Mouse (Mus musculus) hindbrain, embryonic 10.5 days (tissue): ENCODE measurements around the gene Hyls1. TPM values are rescaled to one million over a fixed set of nuclear protein-coding genes. Genes with fewer than 3 reads are reported as not detected.

ENCODE experiments used
- DNase-seq: peaks from one replicate; pipeline ENCODE4 v3.0.0-alpha.2; 2017; ENCODE audit warnings: low spot score
- H3K27ac ChIP-seq: fragments of 300-500 bp; sonication (generic); 2 replicates; pipeline ENCODE4 v1.5.1; 2016; ENCODE audit warnings: mild to moderate bottlenecking, moderate library complexity
- H3K27me3 ChIP-seq: fragments of 300-500 bp; sonication (generic); 2 replicates; pipeline ENCODE4 v1.6.1; 2016; ENCODE audit warnings: mild to moderate bottlenecking; ENCODE audit not compliant: poor library complexity, insufficient read depth, severe bottlenecking
- H3K36me3 ChIP-seq: fragments of 300-500 bp; sonication (generic); 2 replicates; pipeline ENCODE4 v1.6.1; 2016; ENCODE audit warnings: mild to moderate bottlenecking, moderate library complexity
- H3K4me1 ChIP-seq: fragments of 300-500 bp; sonication (generic); replicated peaks from 2 replicates; pipeline ENCODE4 v1.6.1; 2016; ENCODE audit warnings: mild to moderate bottlenecking
- H3K4me3 ChIP-seq: fragments of 300-500 bp; sonication (generic); 2 replicates; pipeline ENCODE4 v1.5.1; 2016; ENCODE audit warnings: mild to moderate bottlenecking, moderate library complexity
- H3K9me3 ChIP-seq: fragments of 300-500 bp; sonication (generic); 2 replicates; pipeline ENCODE4 v1.6.1; 2016; ENCODE audit warnings: mild to moderate bottlenecking, moderate library complexity
- WGBS: fragments of 180-500 bp; shearing (Covaris S2); methylation state at CpG from one replicate; pipeline ENCODE4 v1.1.7; 2016; 5-methylcytosine and 5-hydroxymethylcytosine counted together
- polyA plus RNA-seq: library from polyadenylated mRNA; unstranded; fragments of >200 nt; fragmentation: Nextera tagmentation; extraction: Ambion mirVana; gene quantifications from 2 replicates; pipeline ENCODE4 v1.2.1, GENCODE M21; 2016

Hyls1 gene
- polyA plus RNA-seq, 1 experiment from 2014 or later, result 24.2 TPM

GRCm38 (mm10) chr9:35561076-35561475 lies 9.1 kb downstream of the Hyls1 start:
- WGBS, result 94% methylated on average over 11 of the region's 11 CpGs
- H3K27me3 ChIP-seq, result peaks cover 18% of the 10 kb centered on the region
- peaks cover 21% of the 10 kb centered on the region for H3K4me1 ChIP-seq
- no peak overlapping the region for H3K27ac ChIP-seq
- peaks cover 54% of the 10 kb centered on the region for H3K36me3 ChIP-seq
- no peak overlapping the region for H3K4me3 ChIP-seq
- no peak for DNase-seq
- H3K9me3 ChIP-seq, result no peaks in the 10 kb centered on the region

GRCm38 (mm10) chr9:35559009-35559890 lies 10.9 kb downstream of the Hyls1 start:
- peak; percentile 92 for DNase-seq
- Histone ChIP-seq H3K4me1 (peaks cover 21% of the 10 kb centered on the region), H3K27me3 (peaks cover 18% of the 10 kb centered on the region), H3K9me3 (no peaks in the 10 kb centered on the region), H3K27ac (peak overlapping the region; percentile 89), H3K4me3 (peak overlapping the region; percentile 62), H3K36me3 (peaks cover 36% of the 10 kb centered on the region)
- WGBS, result 2% methylated on average over 31 of the region's 31 CpGs

- Histone ChIP-seq H3K27ac (peak within 1 kb of the TSS; percentile 89), H3K9me3 (no peaks in the 10 kb centered on the region), H3K27me3 (peaks cover 18% of the 10 kb centered on the region), H3K36me3 (peaks cover 27% of the 10 kb centered on the region), H3K4me3 (peak within 1 kb of the TSS; percentile 62), H3K4me1 (peaks cover 21% of the 10 kb centered on the region)
- peak; percentile 81 for DNase-seq
- WGBS, result 1% methylated on average over 59 of the region's 59 CpGs
Observed at GRCm38 (mm10) chr9:35558257-35559008, 11.8 kb downstream of the Hyls1 start, which contains the start of the genes Ddx25 and Pus3. TSS of gene Ddx25 (minus strand) at chr9:35558528. TSS of gene Pus3 (plus strand) at chr9:35558595.

GRCm38 (mm10) chr9:35556494-35557102 lies 13.6 kb downstream of the Hyls1 start:
- H3K36me3 ChIP-seq, result peaks cover 9% of the 10 kb centered on the region
- no peak overlapping the region for H3K27ac ChIP-seq
- H3K4me3 ChIP-seq, result no peak overlapping the region
- no peak for DNase-seq
- WGBS, result 82% methylated on average over 12 of the region's 12 CpGs
- H3K27me3 ChIP-seq, result peaks cover 18% of the 10 kb centered on the region
- H3K4me1 ChIP-seq, result peaks cover 21% of the 10 kb centered on the region
- H3K9me3 ChIP-seq, result no peaks in the 10 kb centered on the region

GRCm38 (mm10) chr9:35548455-35548854 lies 21.7 kb downstream of the Hyls1 start:
- Histone ChIP-seq H3K4me1 (no peaks in the 10 kb centered on the region), H3K36me3 (0 out of 2 replicates have a peak, but pooled peaks cover 5% of the 10 kb centered on the region), H3K27me3 (no peaks in the 10 kb centered on the region), H3K9me3 (no peaks in the 10 kb centered on the region), H3K27ac (no peak overlapping the region), H3K4me3 (no peak overlapping the region)
- no peak for DNase-seq
- WGBS, result 85% methylated on average over 9 of the region's 9 CpGs

GRCm38 (mm10) chr9:35546745-35547144 lies 23.5 kb downstream of the Hyls1 start:
- H3K4me1 ChIP-seq, result no peaks in the 10 kb centered on the region
- H3K4me3 ChIP-seq, result no peak overlapping the region
- no peak overlapping the region for H3K27ac ChIP-seq
- H3K36me3 ChIP-seq, result 0 out of 2 replicates have a peak, but pooled peaks cover 5% of the 10 kb centered on the region
- no peak for DNase-seq
- no peaks in the 10 kb centered on the region for H3K9me3 ChIP-seq
- 87% methylated on average over 9 of the region's 9 CpGs for WGBS
- H3K27me3 ChIP-seq, result peaks cover 4% of the 10 kb centered on the region; the same call in 1 of the 2 replicates

- Histone ChIP-seq H3K4me3 (no peak overlapping the region), H3K9me3 (no peaks in the 10 kb centered on the region), H3K36me3 (0 out of 2 replicates have a peak, but pooled peaks cover 5% of the 10 kb centered on the region), H3K4me1 (no peaks in the 10 kb centered on the region), H3K27ac (no peak overlapping the region), H3K27me3 (peaks cover 7% of the 10 kb centered on the region; the same call in 1 of the 2 replicates)
- DNase-seq, result no peak
- WGBS, result 74% methylated on average over 12 of the region's 12 CpGs
Observed at GRCm38 (mm10) chr9:35545704-35546103, 24.5 kb downstream of the Hyls1 start.

GRCm38 (mm10) chr9:35544666-35545065 lies 25.5 kb downstream of the Hyls1 start:
- 74% methylated on average over 2 of the region's 2 CpGs for WGBS

GRCm38 (mm10) chr9:35543099-35543860 lies 26.9 kb downstream of the Hyls1 start:
- Histone ChIP-seq H3K4me3 (no peak overlapping the region), H3K4me1 (peaks cover 13% of the 10 kb centered on the region; the same call in 1 of the 2 replicates), H3K27me3 (peaks cover 7% of the 10 kb centered on the region; the same call in 1 of the 2 replicates), H3K36me3 (0 out of 2 replicates have a peak, but pooled peaks cover 5% of the 10 kb centered on the region), H3K9me3 (no peaks in the 10 kb centered on the region), H3K27ac (no peak overlapping the region)
- 86% methylated on average over 14 of the region's 14 CpGs for WGBS
- DNase-seq, result no peak

More at GRCm38 (mm10) chr9:35544666-35545065, 25.5 kb downstream of the Hyls1 start:
- DNase-seq, result no peak
- Histone ChIP-seq H3K27me3 (peaks cover 7% of the 10 kb centered on the region; the same call in 1 of the 2 replicates), H3K9me3 (no peaks in the 10 kb centered on the region), H3K4me3 (no peak overlapping the region), H3K4me1 (no peaks in the 10 kb centered on the region), H3K27ac (no peak overlapping the region), H3K36me3 (0 out of 2 replicates have a peak, but pooled peaks cover 5% of the 10 kb centered on the region)

- Histone ChIP-seq H3K9me3 (no peaks in the 10 kb centered on the region), H3K4me3 (no peak overlapping the region), H3K27ac (no peak overlapping the region), H3K36me3 (0 out of 2 replicates have a peak, but pooled peaks cover 5% of the 10 kb centered on the region), H3K4me1 (peaks cover 19% of the 10 kb centered on the region), H3K27me3 (peaks cover 7% of the 10 kb centered on the region; the same call in 1 of the 2 replicates)
- WGBS, result 72% methylated on average over 6 of the region's 6 CpGs
- DNase-seq, result no peak
Observed at GRCm38 (mm10) chr9:35541941-35542340, 28.3 kb downstream of the Hyls1 start.

- H3K27me3 ChIP-seq, result peaks cover 7% of the 10 kb centered on the region; the same call in 1 of the 2 replicates
- H3K27ac ChIP-seq, result no peak overlapping the region
- no peak overlapping the region for H3K4me3 ChIP-seq
- no peaks in the 10 kb centered on the region for H3K9me3 ChIP-seq
- peak; percentile 85 for DNase-seq
- 11% methylated on average over 6 of the region's 6 CpGs for WGBS
- peaks cover 19% of the 10 kb centered on the region for H3K4me1 ChIP-seq
- 0 out of 2 replicates have a peak, but pooled peaks cover 5% of the 10 kb centered on the region for H3K36me3 ChIP-seq
Observed at GRCm38 (mm10) chr9:35541488-35541887, 28.7 kb downstream of the Hyls1 start.
